Mouse (Mus musculus) erythroblast, embryonic 14.5 days (primary cell): ENCODE measurements around the gene Ces1a. TPM values are rescaled to one million over a fixed set of nuclear protein-coding genes. Genes with fewer than 3 reads are reported as not detected.

Experiments
- H3K27me3 ChIP-seq: 2 replicates; pipeline ENCODE4 v1.6.1; 2012; ENCODE audit warnings: inconsistent platforms; ENCODE audit not compliant: control insufficient read depth
- H3K36me3 ChIP-seq: 2 replicates; pipeline ENCODE4 v1.6.1; 2012; ENCODE audit warnings: mild to moderate bottlenecking, inconsistent platforms; ENCODE audit not compliant: control insufficient read depth
- H3K4me1 ChIP-seq: 2 replicates; pipeline ENCODE4 v1.6.1; 2012; ENCODE audit warnings: inconsistent platforms; ENCODE audit not compliant: control insufficient read depth
- H3K4me3 ChIP-seq: replicated peaks from 2 replicates; pipeline ENCODE3; 2012; ENCODE audit warnings: moderate library complexity, mild to moderate bottlenecking, inconsistent platforms
- H3K9me3 ChIP-seq: 2 replicates; pipeline ENCODE4 v1.6.1; 2012; ENCODE audit warnings: low read length, inconsistent platforms, mixed read lengths; ENCODE audit not compliant: control insufficient read depth
- GATA1 ChIP-seq: IDR thresholded peaks from 2 replicates; pipeline ENCODE4 v1.6.1; 2012; ENCODE audit warnings: low read length, inconsistent platforms, mixed read lengths
- TAL1 ChIP-seq: IDR thresholded peaks from 3 replicates; pipeline ENCODE4 v1.6.1; 2012; ENCODE audit warnings: low read length, inconsistent platforms, mixed read lengths
- polyA plus RNA-seq: library from polyadenylated mRNA; stranded (reverse); fragments of >175 nt; gene quantifications from 2 replicates; pipeline ENCODE4 v1.2.3, GENCODE M21; 2012

Ces1a gene
- polyA plus RNA-seq, 1 experiment: not detected

GRCm38 (mm10) chr8:93011439-93011838, 36.6 kb downstream of the Ces1a start:
- Histone ChIP-seq H3K4me3 (no peak overlapping the region), H3K4me1 (no peaks in the 10 kb centered on the region), H3K9me3 (no peaks in the 10 kb centered on the region), H3K27me3 (no peaks in the 10 kb centered on the region), H3K36me3 (no peaks in the 10 kb centered on the region)
- no peak for TF ChIP-seq TAL1
- no peak for TF ChIP-seq GATA1

GRCm38 (mm10) chr8:93010286-93010685, 37.7 kb downstream of the Ces1a start:
- no peaks in the 10 kb centered on the region for H3K27me3 ChIP-seq
- no peak overlapping the region for H3K4me3 ChIP-seq
- H3K4me1 ChIP-seq: no peaks in the 10 kb centered on the region
- no peak for TF ChIP-seq TAL1
- TF ChIP-seq GATA1: no peak
- H3K36me3 ChIP-seq: no peaks in the 10 kb centered on the region
- H3K9me3 ChIP-seq: no peaks in the 10 kb centered on the region

GRCm38 (mm10) chr8:92998600-92998999, 49.4 kb downstream of the Ces1a start:
- no peak overlapping the region for H3K4me3 ChIP-seq

GRCm38 (mm10) chr8:92996840-92997239, 51.2 kb downstream of the Ces1a start:
- Histone ChIP-seq H3K9me3 (no peaks in the 10 kb centered on the region), H3K27me3 (no peaks in the 10 kb centered on the region), H3K4me1 (no peaks in the 10 kb centered on the region), H3K4me3 (no peak overlapping the region), H3K36me3 (no peaks in the 10 kb centered on the region)
- TF ChIP-seq GATA1 (no peak), TAL1 (no peak)

More at GRCm38 (mm10) chr8:92998600-92998999, 49.4 kb downstream of the Ces1a start:
- TF ChIP-seq GATA1 (no peak), TAL1 (no peak)
- no peaks in the 10 kb centered on the region for H3K27me3 ChIP-seq
- no peaks in the 10 kb centered on the region for H3K36me3 ChIP-seq
- H3K4me1 ChIP-seq: no peaks in the 10 kb centered on the region
- H3K9me3 ChIP-seq: no peaks in the 10 kb centered on the region

GRCm38 (mm10) chr8:92984376-92984775, 63.6 kb downstream of the Ces1a start:
- no peaks in the 10 kb centered on the region for H3K9me3 ChIP-seq
- H3K4me3 ChIP-seq: no peak overlapping the region
- H3K27me3 ChIP-seq: no peaks in the 10 kb centered on the region
- H3K4me1 ChIP-seq: no peaks in the 10 kb centered on the region
- no peaks in the 10 kb centered on the region for H3K36me3 ChIP-seq
- no peak for TF ChIP-seq GATA1

GRCm38 (mm10) chr8:92982491-92982890, 65.5 kb downstream of the Ces1a start:
- no peak for TF ChIP-seq GATA1
- TF ChIP-seq TAL1: no peak

GRCm38 (mm10) chr8:92976656-92977055, 71.3 kb downstream of the Ces1a start:
- no peaks in the 10 kb centered on the region for H3K9me3 ChIP-seq
- no peaks in the 10 kb centered on the region for H3K36me3 ChIP-seq
- no peaks in the 10 kb centered on the region for H3K4me1 ChIP-seq
- no peak overlapping the region for H3K4me3 ChIP-seq
- H3K27me3 ChIP-seq: no peaks in the 10 kb centered on the region
- TF ChIP-seq GATA1 (no peak), TAL1 (no peak)

More at GRCm38 (mm10) chr8:92982491-92982890, 65.5 kb downstream of the Ces1a start:
- no peaks in the 10 kb centered on the region for H3K9me3 ChIP-seq
- H3K27me3 ChIP-seq: no peaks in the 10 kb centered on the region
- no peak overlapping the region for H3K4me3 ChIP-seq
- no peaks in the 10 kb centered on the region for H3K36me3 ChIP-seq
- H3K4me1 ChIP-seq: no peaks in the 10 kb centered on the region

- Histone ChIP-seq H3K4me1 (no peaks in the 10 kb centered on the region), H3K36me3 (no peaks in the 10 kb centered on the region), H3K4me3 (no peak overlapping the region), H3K27me3 (no peaks in the 10 kb centered on the region), H3K9me3 (no peaks in the 10 kb centered on the region)
- TF ChIP-seq TAL1: no peak
- no peak for TF ChIP-seq GATA1
Measured at GRCm38 (mm10) chr8:92972949-92973348, 75.0 kb downstream of the Ces1a start.

Other genes with a start within 250 kb of the Ces1a start
- 0.02 TPM in 1 of 2 replicates, not detected in the other for gene Mmp2, start 220.9 kb downstream of the Ces1a start, polyA plus RNA-seq
- 0.01 TPM in 1 of 2 replicates, not detected in the other for gene Lpcat2, start 192.9 kb downstream of the Ces1a start, polyA plus RNA-seq
- gene Capns2, start 146.8 kb downstream of the Ces1a start, polyA plus RNA-seq: not detected in 2 replicates
- gene Slc6a2, start 88.1 kb downstream of the Ces1a start, polyA plus RNA-seq: not detected in 2 replicates
- not detected in 2 replicates for gene Ces1b, start 31.8 kb upstream of the Ces1a start, polyA plus RNA-seq
- not detected in 2 replicates for gene Ces1c, start 83.1 kb upstream of the Ces1a start, polyA plus RNA-seq
- not detected in 2 replicates for gene Ces1d, start 149.6 kb upstream of the Ces1a start, polyA plus RNA-seq
- not detected in 2 replicates for gene Ces1e, start 181.4 kb upstream of the Ces1a start, polyA plus RNA-seq
- not detected in 2 replicates for gene Ces1f, start 231.6 kb upstream of the Ces1a start, polyA plus RNA-seq